Mouse (Mus musculus) layer of hippocampus, adult 8-10 months (tissue): ENCODE measurements at regions not wholly inside any gene's neighbourhood (a gene's known extent, or its start where the extent isn't known, plus 50 kb on each side); places are given as distances from the start of the nearest gene placed in this dataset.
A peak's percentile ranks its signal among the peaks of the same experiment; 100 is the strongest.

Source experiments
- DNase-seq, 2 experiments: peaks; one replicate each; pipeline ENCODE4 v3.0.0; 2022; ENCODE audit warnings: low spot score in 2 of 2

DNA sequence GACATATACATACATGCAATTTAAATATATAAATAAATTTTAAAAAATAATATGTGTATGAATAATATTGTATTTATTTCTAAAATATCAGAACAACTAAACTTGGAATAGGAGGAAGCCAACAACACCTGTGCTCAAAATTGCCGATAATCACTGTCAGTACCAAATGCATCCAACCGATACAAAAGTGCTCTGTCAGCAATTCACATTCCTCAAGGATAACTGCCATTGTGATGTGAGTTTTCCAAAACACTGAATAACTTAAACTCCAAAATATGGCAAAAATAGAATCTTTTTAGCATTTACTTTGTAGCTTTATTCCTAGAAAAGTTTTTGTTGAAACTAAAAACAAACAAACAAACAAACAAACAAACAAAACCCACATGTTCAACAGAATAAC, 279.4 kb downstream of the Actr3 start:
- DNase-seq: no peak

GRCm38 (mm10) chr1:125149817-125150216, 285.7 kb downstream of the Actr3 start:
- no peak for DNase-seq

DNA sequence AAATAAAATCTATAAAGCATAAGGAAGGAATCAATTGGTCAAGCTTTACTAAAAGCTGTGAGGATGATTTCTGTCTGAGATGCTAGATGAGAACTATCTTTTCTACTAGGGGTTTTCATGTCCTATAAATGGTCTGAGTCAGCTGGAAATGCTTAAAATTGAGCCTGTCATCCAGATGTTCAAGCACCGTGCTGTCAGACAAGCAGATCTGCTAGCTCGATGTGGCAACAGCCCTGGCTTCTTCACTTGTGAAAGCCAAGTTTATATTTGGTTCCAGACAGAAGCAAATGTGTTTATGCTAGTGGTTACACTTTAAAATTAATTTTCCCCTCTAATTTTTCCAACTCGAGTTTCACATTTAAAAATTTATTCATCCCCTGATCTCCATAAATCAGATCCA, 311.7 kb downstream of the Actr3 start:
- DNase-seq: no peak

GRCm38 (mm10) chr1:125100596-125100995, 334.9 kb downstream of the Actr3 start:
- DNase-seq: no peak

GRCm38 (mm10) chr1:125084906-125085305, 350.6 kb downstream of the Actr3 start:
- no peak for DNase-seq

- DNase-seq: no peak
These were observed 395.8 kb downstream of the Actr3 start for GRCm38 (mm10) chr1:125039572-125040326.

DNA sequence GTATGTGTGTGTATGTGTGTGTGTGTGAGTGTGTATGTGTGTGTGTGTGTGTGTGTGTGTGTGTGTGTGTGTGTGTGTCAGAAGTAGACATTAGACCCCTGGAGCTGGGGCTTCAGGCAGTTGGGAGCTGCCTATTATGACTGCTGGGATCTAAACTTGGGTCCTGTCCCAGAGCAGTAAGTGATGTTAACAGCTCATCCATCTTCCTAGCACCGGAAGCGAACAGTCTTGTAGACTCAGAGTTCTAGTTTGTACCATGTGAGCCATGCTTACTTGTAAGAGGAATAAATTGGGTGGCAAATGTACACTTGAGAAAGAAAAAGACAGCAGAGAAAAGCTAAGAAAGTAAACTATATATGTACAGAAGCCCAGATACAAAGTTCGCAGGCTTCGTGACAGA, 422.2 kb downstream of the Actr3 start:
- no peak for DNase-seq

DNA sequence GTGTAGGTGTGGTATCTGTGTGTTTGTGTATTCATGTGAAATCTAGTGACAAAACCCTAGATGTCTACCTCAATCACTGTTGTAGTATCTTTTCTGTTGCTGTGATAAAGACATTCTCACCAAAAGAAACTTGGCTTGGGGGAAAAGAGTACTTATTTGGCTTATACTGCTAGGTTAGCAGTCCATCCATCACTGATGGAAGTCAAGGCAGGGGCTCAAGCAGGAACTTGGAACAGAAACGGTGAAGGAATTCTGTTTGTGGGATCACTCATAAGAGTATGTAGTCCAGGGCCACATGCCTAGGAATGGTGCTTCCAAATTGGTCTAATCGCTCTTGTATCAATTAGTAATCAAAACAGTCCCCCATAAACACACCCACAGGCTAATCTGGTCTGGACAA, 423.6 kb downstream of the Actr3 start:
- no peak for DNase-seq

DNA sequence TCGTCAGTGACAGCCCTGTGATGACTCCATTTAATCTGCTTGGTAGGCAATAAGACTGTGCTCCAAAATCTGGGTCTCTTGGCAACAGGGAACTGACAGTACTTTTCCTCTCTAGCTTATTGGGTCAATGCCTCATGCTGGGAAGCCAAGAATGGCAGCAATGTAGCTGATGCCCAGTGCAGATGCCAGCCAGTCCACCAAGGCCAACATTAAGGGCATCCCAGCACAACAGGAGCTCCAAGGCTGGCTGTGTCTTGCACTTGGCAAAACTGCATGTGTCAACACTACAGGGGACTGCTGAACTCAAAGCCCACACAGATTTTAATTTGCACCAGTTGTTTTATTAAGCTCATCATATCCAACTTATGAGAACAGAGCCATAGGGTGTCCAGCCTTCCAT, 437.9 kb downstream of the Actr3 start:
- DNase-seq: peak; percentile 3 to 6

DNA sequence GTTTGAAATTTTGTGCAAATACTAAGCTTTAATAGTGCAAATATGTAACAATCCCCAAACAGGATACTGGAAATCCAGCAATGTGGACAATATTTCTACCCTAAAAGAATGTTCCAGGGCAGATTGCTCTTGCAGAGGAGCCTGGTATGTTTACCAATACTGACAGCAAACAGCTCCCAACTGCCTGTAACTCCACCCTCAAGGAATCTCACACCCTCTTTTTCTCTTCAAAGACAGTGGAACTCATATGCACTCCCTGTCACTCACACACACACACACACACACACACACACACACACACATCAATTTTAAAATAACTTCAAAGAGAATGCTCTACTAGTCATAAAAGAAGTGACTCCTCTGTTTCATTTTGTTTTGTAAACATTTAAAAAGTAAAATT, 484.7 kb downstream of the Actr3 start:
- no peak for DNase-seq

DNA sequence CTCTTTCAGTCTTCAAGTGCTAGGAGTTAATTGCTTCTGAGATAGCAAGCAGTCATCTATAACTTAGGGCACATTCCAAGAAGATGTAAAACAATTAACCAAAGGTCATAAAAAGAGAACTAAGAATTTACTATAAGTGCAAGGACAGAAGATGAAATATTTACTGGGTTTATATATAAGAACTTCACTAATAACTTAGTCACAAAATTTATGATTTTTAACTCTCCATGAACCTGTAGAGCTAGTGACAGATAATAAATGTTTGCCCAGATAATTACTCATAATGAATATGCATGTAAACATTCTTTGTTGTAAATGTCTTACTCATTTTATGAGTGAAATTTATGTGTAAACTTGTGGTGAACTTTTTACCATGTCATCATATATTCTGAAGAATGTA, 531.2 kb downstream of the Actr3 start:
- DNase-seq: no peak

- DNase-seq: no peak
These were observed 564.4 kb downstream of the Actr3 start for GRCm38 (mm10) chr1:124871148-124871547.

DNA sequence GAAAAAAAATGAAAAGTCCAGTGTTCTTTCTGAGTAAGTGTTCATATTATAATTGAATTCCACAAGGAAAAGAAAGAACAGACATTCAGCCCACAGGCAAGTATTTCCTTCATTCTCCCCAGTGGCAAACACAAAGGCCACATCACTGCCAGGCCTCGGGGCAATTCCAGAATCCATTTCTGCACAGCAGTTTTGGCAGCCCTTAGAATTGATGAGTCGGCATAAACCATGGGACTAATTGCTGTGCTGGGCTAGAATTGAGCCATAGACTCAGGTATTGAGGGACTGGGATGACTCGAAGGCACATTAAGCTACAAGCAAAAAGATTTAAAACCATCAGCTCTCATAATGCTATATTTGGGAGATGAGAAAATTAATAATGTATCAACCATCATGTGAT, 569.3 kb downstream of the Actr3 start:
- no peak for DNase-seq

DNA sequence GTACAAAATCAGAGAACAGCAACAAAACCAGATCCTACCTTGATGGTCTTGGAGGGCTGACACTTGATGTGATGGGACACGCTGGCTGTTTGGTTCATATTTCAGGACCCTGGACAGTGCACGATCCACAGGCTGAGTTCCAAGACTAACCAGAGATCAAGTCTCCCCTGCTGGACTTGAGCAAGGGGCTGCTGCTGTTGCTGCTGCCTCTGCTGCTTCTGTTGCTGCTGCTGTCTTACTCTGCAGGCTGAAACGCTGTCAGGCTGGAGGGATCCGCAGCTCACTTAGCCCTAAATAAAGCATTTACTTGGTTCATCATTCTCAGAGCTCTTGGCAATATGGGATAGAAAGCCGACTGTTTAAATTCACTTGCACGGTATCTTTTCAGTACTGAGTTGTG, 589.8 kb downstream of the Actr3 start:
- no peak for DNase-seq

- peak; percentile 21 to 32 for DNase-seq
These were observed 609.8 kb downstream of the Actr3 start for GRCm38 (mm10) chr1:124825717-124826116.

- no peak for DNase-seq
These were observed 642.5 kb downstream of the Actr3 start for GRCm38 (mm10) chr1:124793026-124793425.

- no peak for DNase-seq
These were observed 644.9 kb downstream of the Actr3 start for GRCm38 (mm10) chr1:124790646-124791045.

DNA sequence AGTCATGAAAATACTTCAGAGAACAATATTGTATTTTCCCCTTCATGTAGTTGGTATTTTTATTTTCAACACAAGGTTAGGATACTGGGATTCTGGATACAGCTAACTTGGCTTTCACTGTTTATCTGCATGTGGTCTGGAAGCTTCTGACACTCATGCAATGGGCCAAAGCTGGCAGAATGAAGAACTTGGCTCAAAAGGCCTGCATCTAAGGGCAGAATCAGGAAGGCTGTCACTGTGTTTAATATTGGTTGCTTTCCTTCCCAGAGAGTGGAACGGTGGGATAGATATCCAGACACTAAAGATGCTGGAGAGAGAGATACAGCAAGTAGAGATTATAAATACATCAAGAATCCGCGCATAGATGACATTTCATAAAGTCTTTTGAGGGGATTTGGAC, 645.4 kb downstream of the Actr3 start:
- no peak for DNase-seq

DNA sequence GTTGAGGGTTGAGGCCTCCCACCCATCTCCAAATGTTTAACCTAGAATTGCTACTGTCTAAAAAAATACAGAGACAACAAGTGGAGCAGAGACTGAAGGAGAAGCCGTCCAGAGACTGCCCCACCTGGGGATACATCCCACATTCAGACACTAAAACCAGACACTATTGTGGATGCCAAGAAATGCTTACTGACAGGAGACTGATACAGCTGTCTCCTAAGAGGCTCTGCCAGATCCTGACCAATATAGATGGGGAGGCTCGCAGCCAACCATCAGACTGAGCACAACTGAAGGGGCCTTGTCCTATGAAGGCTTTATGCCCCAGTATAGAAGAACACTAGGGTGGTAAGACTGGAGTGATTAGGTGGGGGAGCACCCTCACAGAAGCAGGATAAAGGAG, 652.5 kb downstream of the Actr3 start:
- DNase-seq: no peak

GRCm38 (mm10) chr1:124777685-124778084, 657.8 kb downstream of the Actr3 start:
- no peak for DNase-seq

DNA sequence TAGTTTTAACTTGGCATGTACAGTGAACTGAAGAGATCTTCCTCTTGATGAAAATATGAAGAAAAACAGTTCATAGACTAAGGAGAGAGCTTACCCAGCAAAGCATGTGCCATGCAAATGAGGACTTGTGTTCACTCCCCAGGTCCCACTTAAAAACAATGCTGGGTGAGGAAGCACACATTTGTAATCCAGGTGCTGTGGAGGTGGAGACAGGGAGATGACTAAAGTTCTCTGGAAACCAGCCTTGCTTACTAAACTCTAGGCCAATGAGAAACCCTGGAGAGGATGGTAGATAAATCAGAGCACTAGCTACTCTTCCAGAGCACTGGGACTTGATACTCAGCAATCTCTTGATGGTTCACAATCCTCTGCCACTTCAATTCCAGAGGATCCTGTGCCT, 678.8 kb downstream of the Actr3 start:
- DNase-seq: no peak

GRCm38 (mm10) chr1:124739777-124740176, 694.4 kb upstream of the Dpp10 start:
- DNase-seq: no peak

DNA sequence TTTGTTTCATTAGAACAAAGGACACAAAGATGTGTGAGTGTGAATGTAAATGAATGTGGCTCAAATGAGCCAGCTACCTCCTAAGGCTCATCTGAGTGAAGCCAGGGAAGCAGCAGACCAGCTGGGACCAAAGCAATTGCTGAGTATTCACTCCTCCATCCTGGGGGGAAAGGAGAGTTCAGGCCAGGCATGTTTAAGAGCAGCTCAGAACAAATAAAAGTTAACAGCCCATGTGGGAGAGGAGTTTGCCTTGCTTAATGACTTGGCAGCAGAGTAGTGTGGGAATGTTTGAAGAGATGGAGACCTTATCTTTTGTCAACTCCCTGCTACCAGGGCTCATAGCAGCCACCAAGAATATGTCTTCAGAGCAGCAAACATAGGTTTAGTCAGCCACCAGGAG, 685.0 kb upstream of the Dpp10 start:
- DNase-seq: no peak

- DNase-seq: peak; percentile 34 to 74
These were observed 672.7 kb upstream of the Dpp10 start for GRCm38 (mm10) chr1:124718065-124718464.
